Mouse (Mus musculus) right cerebral cortex, postnatal 4 days (tissue): Measurements from ENCODE around the gene Rabgap1l.

Source experiments
- DNase-seq: peaks from one replicate; pipeline ENCODE4 v3.0.0-alpha.2; 2022

The Rabgap1l gene

GRCm38 (mm10) chr1:160227196-160227595 lies 565.8 kb downstream of the Rabgap1l start:
- no peak for DNase-seq

- DNase-seq: no peak
These were observed 568.9 kb downstream of the Rabgap1l start for GRCm38 (mm10) chr1:160224093-160224492.

GRCm38 (mm10) chr1:160217898-160218297 lies 575.1 kb downstream of the Rabgap1l start:
- no peak for DNase-seq

GRCm38 (mm10) chr1:160214171-160214570 lies 578.8 kb downstream of the Rabgap1l start:
- DNase-seq: no peak

- peak; percentile 99 for DNase-seq
These were observed 580.0 kb downstream of the Rabgap1l start, which contains the start of gene Cacybp for GRCm38 (mm10) chr1:160212703-160213669. TSS of gene Cacybp (minus strand) at chr1:160212875.

- peak; percentile 63 for DNase-seq
These were observed 580.8 kb downstream of the Rabgap1l start for GRCm38 (mm10) chr1:160212123-160212691.

- DNase-seq: no peak
These were observed 581.4 kb downstream of the Rabgap1l start for GRCm38 (mm10) chr1:160211597-160212122.

GRCm38 (mm10) chr1:160210566-160210965 lies 582.4 kb downstream of the Rabgap1l start:
- DNase-seq: no peak

- no peak for DNase-seq
These were observed 583.2 kb downstream of the Rabgap1l start for GRCm38 (mm10) chr1:160209844-160210243.

GRCm38 (mm10) chr1:160205486-160205885 lies 587.5 kb downstream of the Rabgap1l start:
- no peak for DNase-seq

GRCm38 (mm10) chr1:160195337-160195663 lies 597.7 kb downstream of the Rabgap1l start:
- DNase-seq: no peak

GRCm38 (mm10) chr1:160194529-160195336 lies 598.3 kb downstream of the Rabgap1l start, which contains the start of gene Mrps14:
TSS of gene Mrps14 (plus strand) at chr1:160195215.
- peak; percentile 98 for DNase-seq

- peak; percentile 44 for DNase-seq
These were observed 608.5 kb downstream of the Rabgap1l start for GRCm38 (mm10) chr1:160184506-160184905.

GRCm38 (mm10) chr1:160181216-160181615 lies 611.8 kb downstream of the Rabgap1l start:
- no peak for DNase-seq

GRCm38 (mm10) chr1:160176903-160177302 lies 616.1 kb downstream of the Rabgap1l start:
- no peak for DNase-seq
